Mouse (Mus musculus) megakaryocyte, adult 5-6 weeks (primary cell): Measurements from ENCODE around the gene Mkrn1. TPM values are rescaled to one million over a fixed set of nuclear protein-coding genes. Genes with fewer than 3 reads are reported as not detected.
"Not testable (repeated sequence)": the region's sequence is repeated elsewhere in the genome, so short reads cannot be mapped to it uniquely, and the experiment has no call there.

Experiments used
- ATAC-seq: 2 replicates; pipeline ENCODE4 v1.8.0; 2016; ENCODE audit warnings: mild to moderate bottlenecking, inconsistent platforms; ENCODE audit not compliant: poor library complexity, severe bottlenecking
- total RNA-seq, 2 experiments: library from RNA; stranded (forward) in 1 of 2; stranded (reverse) in 1 of 2; fragments of 153-499, 151-499 nt in 1 of 2; fragments of 221-1000, 200-1000 nt in 1 of 2; gene quantifications; 2 replicates each; pipeline versions ENCODE4 v1.2.3 to v1.2.4; 2015 to 2017

Gene Mkrn1
- total RNA-seq, 2 experiments from 2014 or later, result 82.8 to 108 TPM

GRCm38 (mm10) chr6:39433174-39433573 is 12.9 kb upstream of the Mkrn1 start:
- ATAC-seq, result no peak

- ATAC-seq, result no peak
These were observed 10.5 kb upstream of the Mkrn1 start for GRCm38 (mm10) chr6:39430722-39431121.

GRCm38 (mm10) chr6:39429007-39429788 is 8.9 kb upstream of the Mkrn1 start:
- no peak for ATAC-seq

- ATAC-seq, result no peak
These were observed 7.2 kb upstream of the Mkrn1 start for GRCm38 (mm10) chr6:39427276-39428003.

- ATAC-seq, result no peak
These were observed 6.5 kb upstream of the Mkrn1 start for GRCm38 (mm10) chr6:39426725-39427124.

GRCm38 (mm10) chr6:39425181-39425580 is 4.9 kb upstream of the Mkrn1 start:
- no peak for ATAC-seq

GRCm38 (mm10) chr6:39423686-39424085 is 3.4 kb upstream of the Mkrn1 start:
- ATAC-seq, result no peak

GRCm38 (mm10) chr6:39423130-39423551 is 2.9 kb upstream of the Mkrn1 start:
- ATAC-seq, result no peak

GRCm38 (mm10) chr6:39420867-39421266 is 605 bp upstream of the Mkrn1 start:
- no peak for ATAC-seq

- no peak for ATAC-seq
These were observed 844 bp downstream of the Mkrn1 start for GRCm38 (mm10) chr6:39419386-39419850.

- ATAC-seq, result not testable (repeated sequence)
These were observed 3.6 kb downstream of the Mkrn1 start for GRCm38 (mm10) chr6:39416654-39417053.

- no peak for ATAC-seq
These were observed 4.5 kb downstream of the Mkrn1 start for GRCm38 (mm10) chr6:39415762-39416161.

GRCm38 (mm10) chr6:39414106-39414505 is 6.2 kb downstream of the Mkrn1 start:
- ATAC-seq, result no peak

GRCm38 (mm10) chr6:39406480-39406879 is 13.8 kb downstream of the Mkrn1 start:
- no peak for ATAC-seq

GRCm38 (mm10) chr6:39403136-39403535 is 17.1 kb downstream of the Mkrn1 start:
- no peak for ATAC-seq

- no peak for ATAC-seq
These were observed 19.9 kb downstream of the Mkrn1 start for GRCm38 (mm10) chr6:39400343-39400742.

GRCm38 (mm10) chr6:39398342-39398741 is 21.9 kb downstream of the Mkrn1 start:
- ATAC-seq, result no peak

GRCm38 (mm10) chr6:39397046-39397445 is 23.2 kb downstream of the Mkrn1 start:
- ATAC-seq, result no peak

GRCm38 (mm10) chr6:39395916-39396315 is 24.3 kb downstream of the Mkrn1 start:
- ATAC-seq, result no peak

GRCm38 (mm10) chr6:39395471-39395870 is 24.8 kb downstream of the Mkrn1 start:
- ATAC-seq, result no peak

GRCm38 (mm10) chr6:39389988-39390387 is 30.3 kb downstream of the Mkrn1 start:
- no peak for ATAC-seq
